Mouse (Mus musculus) liver, embryonic 12.5 days (tissue): ENCODE data around the gene Zbtb37. TPM values are rescaled to one million over a fixed set of nuclear protein-coding genes. Genes with fewer than 3 reads are reported as not detected.

Experiments used
- polyA plus RNA-seq: library from polyadenylated mRNA; unstranded; fragments of >200 nt; fragmentation: Nextera tagmentation; extraction: Ambion mirVana; gene quantifications from 2 replicates; pipeline ENCODE4 v1.2.1, GENCODE M21; 2016

Zbtb37 gene
- polyA plus RNA-seq, 1 experiment from 2014 or later, result 3.1 TPM

Other genes starting within 250 kb of the Zbtb37 start
- gene Rabgap1l, start 241.6 kb downstream of the Zbtb37 start, polyA plus RNA-seq, result 55.7 and 55.8 TPM in 2 replicates
- 5.9 and 6.7 TPM in 2 replicates for gene Rc3h1, start 128.4 kb downstream of the Zbtb37 start, polyA plus RNA-seq
- 226 and 233 TPM in 2 replicates for gene Serpinc1, start 56.3 kb downstream of the Zbtb37 start, polyA plus RNA-seq
- 50.2 and 51.1 TPM in 2 replicates for gene Dars2, start 35.8 kb upstream of the Zbtb37 start, polyA plus RNA-seq
- 34.2 and 36.3 TPM in 2 replicates for gene Cenpl, start 35.9 kb upstream of the Zbtb37 start, polyA plus RNA-seq
- 9.6 and 10.8 TPM in 2 replicates for gene Klhl20, start 96.7 kb upstream of the Zbtb37 start, polyA plus RNA-seq
- not detected in 2 replicates for gene Ankrd45, start 107.8 kb upstream of the Zbtb37 start, polyA plus RNA-seq
- not detected in 2 replicates for gene Tex50, start 124.5 kb upstream of the Zbtb37 start, polyA plus RNA-seq
- 467 and 508 TPM in 2 replicates for gene Prdx6, start 216.4 kb upstream of the Zbtb37 start, polyA plus RNA-seq